Mouse (Mus musculus) forebrain, embryonic 14.5 days (tissue): Measurements from ENCODE around the gene Ppard. TPM values are rescaled to one million over a fixed set of nuclear protein-coding genes. Genes with fewer than 3 reads are reported as not detected.

Experiments
- ATAC-seq: fragments of 200-750 bp; cut with Nextera tagmentation; 2 replicates; pipeline ENCODE4 v1.8.0; 2017; ENCODE audit warnings: mild to moderate bottlenecking, moderate library complexity
- DNase-seq: peaks from one replicate; pipeline ENCODE4 v3.0.0-alpha.2; 2015; ENCODE audit warnings: low spot score
- H3K27ac ChIP-seq: fragments of 300-500 bp; sonication (generic); 2 replicates; pipeline ENCODE4 v1.5.1; 2014; ENCODE audit warnings: low read depth, mild to moderate bottlenecking, control low read depth, low read length, moderate library complexity
- H3K27me3 ChIP-seq: fragments of 300-500 bp; sonication (generic); replicated peaks from 2 replicates; pipeline ENCODE4 v1.6.1; 2014; ENCODE audit warnings: low read length, control low read depth, mixed read lengths; ENCODE audit not compliant: control insufficient read depth, insufficient read depth
- H3K36me3 ChIP-seq: fragments of 300-500 bp; sonication (generic); 2 replicates; pipeline ENCODE4 v1.6.1; 2014; ENCODE audit warnings: low read length, control low read depth; ENCODE audit not compliant: control insufficient read depth, insufficient read depth
- H3K4me1 ChIP-seq: fragments of 300-500 bp; sonication (generic); 2 replicates; pipeline ENCODE4 v1.6.1; 2014; ENCODE audit warnings: antibody characterized with exemption, low read length, control low read depth; ENCODE audit not compliant: control insufficient read depth, insufficient read depth
- H3K4me2 ChIP-seq: fragments of 300-500 bp; sonication (generic); 2 replicates; pipeline ENCODE4 v1.6.1; 2014; ENCODE audit warnings: mild to moderate bottlenecking, control low read depth, low read length
- H3K4me3 ChIP-seq: fragments of 300-500 bp; sonication (generic); 2 replicates; pipeline ENCODE4 v1.5.1; 2014; ENCODE audit warnings: low read depth, low read length, control low read depth
- H3K9ac ChIP-seq: fragments of 300-500 bp; sonication (generic); 2 replicates; pipeline ENCODE4 v1.6.1; 2014; ENCODE audit warnings: mild to moderate bottlenecking, low read length, control low read depth, moderate library complexity
- H3K9me3 ChIP-seq: fragments of 300-500 bp; sonication (generic); replicated peaks from 2 replicates; pipeline ENCODE4 v1.6.1; 2016; ENCODE audit warnings: low read length, control low read depth, mixed read lengths; ENCODE audit not compliant: control insufficient read depth
- WGBS: fragments of 180-500 bp; shearing (Covaris S2); extraction: QIAGEN DNeasy Blood & Tissue Kit; methylation state at CpG from one replicate; pipeline ENCODE4 v1.1.7; 2014; 5-methylcytosine and 5-hydroxymethylcytosine counted together
- polyA plus RNA-seq: library from polyadenylated mRNA; unstranded; fragments of >200 nt; fragmentation: Nextera tagmentation; extraction: Ambion mirVana; gene quantifications from 2 replicates; pipeline ENCODE4 v1.2.1, GENCODE M21; 2014

The Ppard gene
- polyA plus RNA-seq, 1 experiment from 2014 or later = 1.8 TPM

- ATAC-seq (no peak), DNase-seq (no peak)
- Histone ChIP-seq H3K36me3 (0 out of 2 replicates have a peak, but pooled peaks cover 5% of the 10 kb centered on the region), H3K27me3 (no peaks in the 10 kb centered on the region), H3K27ac (no peak overlapping the region), H3K9ac (no peak overlapping the region), H3K4me2 (no peak overlapping the region), H3K4me3 (no peak overlapping the region), H3K9me3 (no peaks in the 10 kb centered on the region), H3K4me1 (no peaks in the 10 kb centered on the region)
- 78% methylated on average over 4 of the region's 4 CpGs for WGBS
Observed at GRCm38 (mm10) chr17:28293716-28294115, 61.2 kb downstream of the Ppard start.

DNA sequence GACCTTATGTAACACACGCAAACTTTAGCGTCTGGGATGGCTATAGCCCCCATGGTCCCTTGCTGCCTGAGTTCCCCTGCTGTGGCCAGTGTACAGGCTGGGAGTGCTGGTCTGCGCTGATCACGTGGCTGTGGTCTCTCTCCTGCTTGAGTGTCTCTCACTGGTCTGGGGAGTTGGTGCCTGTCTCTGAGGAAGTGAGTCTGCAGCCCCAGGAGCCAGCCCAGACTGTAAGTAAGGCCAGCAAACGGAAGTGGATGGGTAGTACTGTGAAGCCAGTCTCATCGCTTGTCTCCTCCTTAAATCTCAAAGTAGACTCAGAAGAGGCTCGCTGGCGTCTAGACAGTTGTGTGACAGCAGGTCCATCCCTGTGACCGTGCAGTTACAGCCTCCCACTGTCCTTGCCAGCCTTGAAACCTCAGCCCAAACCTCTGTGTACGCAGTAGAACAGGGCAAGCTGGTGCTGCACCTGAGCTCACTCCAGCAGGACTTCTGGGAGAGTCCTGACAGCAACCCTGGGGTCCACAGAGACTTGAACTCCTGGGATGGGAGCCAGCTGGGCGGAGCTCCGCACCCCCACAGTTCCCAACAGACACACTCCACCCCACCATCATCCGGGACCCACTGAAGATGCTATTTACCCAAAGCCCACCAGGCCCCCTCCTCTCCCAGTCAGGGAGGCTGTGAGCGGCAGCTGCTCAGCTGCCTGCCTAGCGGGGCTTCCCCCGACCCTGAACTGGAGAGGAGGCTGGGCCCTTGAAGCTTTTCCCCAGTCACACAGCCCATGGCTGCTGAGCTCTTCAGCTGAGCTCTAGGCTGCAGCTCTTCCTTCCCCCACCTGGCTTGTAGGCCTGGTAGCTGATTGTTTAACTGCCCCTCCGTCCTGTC, 62.2 kb downstream of the Ppard start:
- Histone ChIP-seq H3K27ac (0 out of 2 replicates have a peak overlapping the region, but pooled peaks have one; percentile 56), H3K9ac (no peak overlapping the region), H3K27me3 (no peaks in the 10 kb centered on the region), H3K4me2 (no peak overlapping the region), H3K4me1 (no peaks in the 10 kb centered on the region), H3K9me3 (no peaks in the 10 kb centered on the region), H3K4me3 (no peak overlapping the region), H3K36me3 (0 out of 2 replicates have a peak, but pooled peaks cover 5% of the 10 kb centered on the region)
- DNase-seq (no peak), ATAC-seq (peak; percentile 46; the same call in 1 of the 2 replicates)
- 73% methylated on average over 17 of the region's 17 CpGs for WGBS

DNA sequence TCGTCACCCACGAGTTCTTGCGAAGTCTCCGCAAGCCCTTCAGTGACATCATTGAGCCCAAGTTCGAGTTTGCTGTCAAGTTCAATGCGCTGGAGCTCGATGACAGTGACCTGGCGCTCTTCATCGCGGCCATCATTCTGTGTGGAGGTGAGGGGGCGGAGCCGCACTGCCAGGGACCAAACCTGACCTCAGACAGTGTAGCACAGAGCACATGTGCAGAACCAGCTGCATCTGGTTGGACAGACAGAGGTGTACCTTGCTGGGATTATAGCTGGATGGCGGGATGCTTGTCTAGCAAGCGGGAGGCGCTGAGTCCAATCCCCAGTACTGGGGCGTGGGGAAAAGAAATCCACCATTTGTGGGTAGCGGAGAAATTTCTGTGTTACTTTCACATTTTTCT, 66.4 kb downstream of the Ppard start:
- ATAC-seq = no peak
- 97% methylated on average over 17 of the region's 17 CpGs for WGBS
- Histone ChIP-seq H3K4me2 (no peak overlapping the region), H3K9me3 (no peaks in the 10 kb centered on the region), H3K36me3 (0 out of 2 replicates have a peak, but pooled peaks cover 5% of the 10 kb centered on the region), H3K4me1 (no peaks in the 10 kb centered on the region), H3K4me3 (no peak overlapping the region), H3K27ac (no peak overlapping the region), H3K27me3 (no peaks in the 10 kb centered on the region), H3K9ac (no peak overlapping the region)
- no peak for DNase-seq

- no peaks in the 10 kb centered on the region for H3K9me3 ChIP-seq
- 73% methylated on average over 9 of the region's 11 CpGs for WGBS
- ATAC-seq (no peak), DNase-seq (no peak)
- 0 out of 2 replicates have a peak, but pooled peaks cover 5% of the 10 kb centered on the region for H3K36me3 ChIP-seq
- no peak overlapping the region for H3K9ac ChIP-seq
- no peaks in the 10 kb centered on the region for H3K27me3 ChIP-seq
- no peak overlapping the region for H3K4me2 ChIP-seq
- H3K27ac ChIP-seq = no peak overlapping the region
- H3K4me3 ChIP-seq = no peak overlapping the region
- H3K4me1 ChIP-seq = no peaks in the 10 kb centered on the region
Observed at GRCm38 (mm10) chr17:28299669-28300320, 67.3 kb downstream of the Ppard start.

DNA sequence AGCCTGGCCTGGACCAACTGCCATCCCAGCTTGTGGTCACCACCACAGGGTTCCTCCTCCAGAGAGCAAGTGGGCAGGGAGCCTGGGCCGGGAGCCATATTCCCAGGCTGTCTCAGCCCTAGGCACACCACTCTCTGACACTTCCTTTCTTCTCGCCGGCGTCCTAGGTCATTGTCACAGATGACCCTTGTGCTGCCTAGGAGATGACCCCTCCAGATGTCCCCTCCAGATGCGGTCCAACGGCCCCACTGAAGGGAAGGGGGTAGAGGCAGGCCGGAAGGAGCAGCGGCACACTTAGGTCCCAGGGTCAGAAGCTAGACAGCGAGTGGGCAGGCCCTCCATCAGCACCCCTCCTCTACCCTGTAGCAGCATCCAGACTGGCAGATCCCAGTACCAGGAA, 67.8 kb downstream of the Ppard start:
- H3K27ac ChIP-seq = no peak overlapping the region
- DNase-seq (no peak), ATAC-seq (no peak)
- WGBS = 86% methylated on average over 9 of the region's 9 CpGs
- H3K36me3 ChIP-seq = 0 out of 2 replicates have a peak, but pooled peaks cover 5% of the 10 kb centered on the region
- H3K4me1 ChIP-seq = no peaks in the 10 kb centered on the region
- no peak overlapping the region for H3K4me2 ChIP-seq
- H3K27me3 ChIP-seq = no peaks in the 10 kb centered on the region
- no peak overlapping the region for H3K4me3 ChIP-seq
- H3K9ac ChIP-seq = no peak overlapping the region
- no peaks in the 10 kb centered on the region for H3K9me3 ChIP-seq

DNA sequence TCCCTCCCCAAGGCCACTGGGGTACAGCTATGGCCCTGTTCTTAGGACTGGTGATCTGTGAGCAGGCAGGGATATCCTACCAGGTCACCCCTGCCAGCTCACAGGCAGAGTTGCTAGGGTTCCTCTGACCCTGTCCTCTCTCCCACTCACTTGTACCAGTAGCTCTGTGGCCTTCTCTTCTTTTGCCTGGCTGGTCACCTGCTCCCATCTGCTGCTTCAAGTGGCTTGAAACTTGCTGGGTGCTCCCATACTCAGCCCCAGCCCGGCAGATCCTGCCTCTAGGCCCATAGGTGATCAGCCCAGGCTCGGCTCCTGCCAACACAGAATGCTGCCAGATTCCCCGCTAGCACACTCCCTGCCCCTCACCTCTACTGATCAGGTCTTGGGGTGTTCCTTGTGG, 68.3 kb downstream of the Ppard start:
- Histone ChIP-seq H3K27me3 (no peaks in the 10 kb centered on the region), H3K4me2 (no peak overlapping the region), H3K27ac (no peak overlapping the region), H3K9ac (no peak overlapping the region), H3K4me1 (no peaks in the 10 kb centered on the region), H3K9me3 (no peaks in the 10 kb centered on the region), H3K36me3 (0 out of 2 replicates have a peak, but pooled peaks cover 5% of the 10 kb centered on the region), H3K4me3 (no peak overlapping the region)
- ATAC-seq (no peak), DNase-seq (no peak)
- 65% methylated on average over 3 of the region's 3 CpGs for WGBS

DNA sequence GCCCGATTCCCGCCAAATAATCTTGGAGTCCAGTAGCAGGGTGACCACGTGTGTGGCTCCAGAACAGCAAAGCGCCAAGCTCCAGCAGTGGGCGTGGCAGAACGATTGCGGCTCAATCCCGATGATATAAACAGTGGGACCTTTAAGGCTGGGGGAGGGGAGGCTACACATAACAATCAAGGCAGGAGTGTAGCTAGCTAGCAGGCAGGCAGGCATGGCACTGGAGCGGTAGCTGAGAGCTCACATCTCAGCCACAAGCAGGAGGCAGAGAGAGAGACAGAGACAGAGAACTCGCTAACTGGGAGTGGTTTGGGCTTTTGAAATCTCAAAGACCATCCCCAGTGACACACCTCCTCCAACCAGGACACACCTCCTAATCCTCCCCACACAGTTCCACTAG, 72.7 kb downstream of the Ppard start:
- 44% methylated on average over 10 of the region's 10 CpGs for WGBS
- H3K36me3 ChIP-seq = no peaks in the 10 kb centered on the region
- H3K9me3 ChIP-seq = no peaks in the 10 kb centered on the region
- no peak overlapping the region for H3K4me3 ChIP-seq
- no peak for DNase-seq
- no peak for ATAC-seq
- H3K4me1 ChIP-seq = no peaks in the 10 kb centered on the region
- H3K9ac ChIP-seq = no peak overlapping the region
- H3K27ac ChIP-seq = no peak overlapping the region
- no peaks in the 10 kb centered on the region for H3K27me3 ChIP-seq
- no peak overlapping the region for H3K4me2 ChIP-seq

GRCm38 (mm10) chr17:28308297-28309195, 76.0 kb downstream of the Ppard start:
- ATAC-seq (0 out of 2 replicates have a peak, but pooled peaks have one; percentile 6), DNase-seq (peak; percentile 92)
- Histone ChIP-seq H3K27ac (no peak overlapping the region), H3K4me2 (no peak overlapping the region), H3K4me1 (no peaks in the 10 kb centered on the region), H3K36me3 (no peaks in the 10 kb centered on the region), H3K4me3 (no peak overlapping the region), H3K9ac (no peak overlapping the region), H3K27me3 (no peaks in the 10 kb centered on the region), H3K9me3 (no peaks in the 10 kb centered on the region)
- 18% methylated on average over 18 of the region's 18 CpGs for WGBS
